Mouse (Mus musculus) B cell, adult 67 days (primary cell): ENCODE results near the gene Gdap1l1. TPM values are rescaled to one million over a fixed set of nuclear protein-coding genes. Genes with fewer than 3 reads are reported as not detected.

Source experiments
- total RNA-seq, 2 experiments: library from RNA; stranded (reverse); gene quantifications; 4 replicates each; pipeline ENCODE4 v1.2.4; 2023

Gdap1l1 gene
- total RNA-seq: not detected

GRCm38 (mm10) chr2:163438246-163438618 is at the start of gene Gdap1l1:
Gene Gdap1l1, plus strand, starts transcription at chr2:163438476.

DNA sequence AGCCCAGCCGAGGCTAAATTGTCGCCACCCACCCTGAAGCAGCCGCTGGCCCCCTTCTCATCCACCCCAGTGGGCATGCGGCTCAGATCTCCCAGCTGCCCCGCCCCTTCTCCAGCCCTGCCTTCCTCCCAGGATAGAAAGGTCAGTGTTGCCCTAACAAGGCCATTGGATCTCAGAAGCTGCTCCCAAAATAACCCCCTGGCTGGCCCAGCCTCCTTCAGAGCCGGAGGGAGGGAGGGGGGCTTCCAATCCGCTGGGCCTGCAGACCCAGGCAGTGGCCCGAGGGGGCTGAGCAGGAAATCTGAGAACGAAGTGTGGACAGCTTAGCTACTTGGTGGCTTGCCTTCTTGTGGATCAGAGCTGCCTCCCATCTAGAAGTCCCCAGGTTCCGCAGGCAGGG is 40.4 kb upstream of the Gdap1l1 start, which contains the start of gene Jph2:
Gene Jph2, minus strand, starts transcription at position 89 of the 400 bp plus-strand sequence.

GRCm38 (mm10) chr2:163424597-163424996 is 13.7 kb upstream of the Gdap1l1 start, which contains the start of gene Oser1:
Gene Oser1, minus strand, starts transcription at chr2:163424697.

GRCm38 (mm10) chr2:163472466-163472851 is 34.2 kb downstream of the Gdap1l1 start, which contains the start of gene Fitm2:
Gene Fitm2, minus strand, starts transcription at chr2:163472629.

DNA sequence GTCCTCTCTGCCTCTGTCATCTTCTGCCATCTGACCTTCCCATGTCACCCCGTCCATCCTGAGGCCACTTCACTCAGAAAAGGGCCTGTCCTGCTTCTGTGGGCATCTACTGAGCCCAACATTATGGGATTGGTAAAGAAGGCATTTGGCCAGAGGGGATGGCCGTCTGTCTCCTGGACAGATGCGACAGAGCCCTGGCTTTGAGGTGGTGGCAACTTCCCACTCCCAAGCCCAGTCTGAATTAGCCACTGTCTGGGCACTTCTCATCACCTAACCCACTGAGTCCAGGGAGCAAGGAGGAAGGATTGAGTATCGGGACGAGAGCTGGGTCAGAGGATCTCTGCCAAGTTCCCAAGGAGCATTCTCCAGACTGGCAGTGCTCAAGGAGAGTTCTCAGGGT is 53.7 kb downstream of the Gdap1l1 start, which contains the start of gene R3hdml:
Gene R3hdml, plus strand, starts transcription at position 301 of the 400 bp plus-strand sequence.

Other genes starting within 250 kb of the Gdap1l1 start
- gene Tox2, start 235.4 kb upstream of the Gdap1l1 start, total RNA-seq: not detected
- not detected for gene Jph2, start 40.5 kb upstream of the Gdap1l1 start, total RNA-seq
- gene Oser1, start 13.8 kb upstream of the Gdap1l1 start, total RNA-seq: 100 to 1,000 TPM; 117 to 132 TPM
- 1 to 10 TPM; 4.9 to 5.5 TPM for gene Fitm2, start 34.2 kb downstream of the Gdap1l1 start, total RNA-seq
- gene R3hdml, start 53.8 kb downstream of the Gdap1l1 start, total RNA-seq: not detected
- not detected for gene Hnf4a, start 68.3 kb downstream of the Gdap1l1 start, total RNA-seq
- 100 to 1,000 TPM; 201 to 213 TPM for gene Ttpal, start 163.8 kb downstream of the Gdap1l1 start, total RNA-seq
- 1,000 to 10,000 TPM; 1,513 to 1,692 TPM for gene Serinc3, start 206.7 kb downstream of the Gdap1l1 start, total RNA-seq
- gene Pkig, start 219.9 kb downstream of the Gdap1l1 start, total RNA-seq: 100 to 1,000 TPM; 251 to 253 TPM